In the genomic region with DNA sequence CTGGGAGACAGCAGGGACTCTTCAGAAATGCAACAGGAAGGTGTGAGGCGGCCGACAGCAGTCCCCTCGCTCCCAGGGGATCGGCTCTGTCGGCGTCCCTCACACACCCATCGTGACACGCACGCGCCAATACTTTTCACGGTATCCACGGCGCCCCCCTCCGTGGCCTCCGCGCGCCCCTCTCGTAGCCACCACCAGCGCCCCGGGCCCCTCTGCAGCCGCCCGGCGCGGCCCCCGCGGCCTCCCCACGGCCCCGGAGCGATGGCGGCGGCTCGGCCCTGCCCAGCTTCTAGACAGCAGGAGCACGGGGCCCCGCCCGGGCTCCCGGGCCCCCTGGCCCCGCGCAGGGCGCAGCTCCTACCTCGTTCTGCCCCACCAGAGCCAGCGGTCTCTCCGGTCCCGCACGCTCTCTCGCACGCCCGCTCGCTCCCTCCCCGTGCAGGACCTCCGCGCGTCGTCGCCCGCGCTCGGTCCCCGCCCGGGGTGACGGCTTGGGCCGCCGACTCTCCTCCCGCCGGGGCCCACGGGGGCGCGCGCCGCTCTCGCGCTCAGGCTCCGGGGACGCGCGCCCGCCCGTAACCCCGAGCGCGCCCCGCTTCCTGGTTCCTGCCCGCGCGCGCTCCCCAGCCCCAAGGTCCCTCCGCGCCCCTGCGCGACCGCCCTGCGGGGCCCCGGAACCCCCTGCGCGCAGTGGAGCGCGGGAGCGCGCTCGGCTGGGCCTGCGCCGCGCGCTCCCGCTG, we compare ENCODE assay signal across 8 mouse cellular contexts. TPM values are rescaled to one million over a fixed set of nuclear protein-coding genes. Genes with fewer than 3 reads are reported as not detected.
A peak's percentile ranks its signal among the peaks of the same experiment; 100 is the strongest.
DNase-seq lines count a peak whose midpoint lies in the region; ATAC-seq lines count a peak whose summit lies in the region.

A gene (minus strand): TSS at position 687 of the 740 bp plus-strand sequence.

- H3K27me3 ChIP-seq in intestine, embryonic 15.5 days (replicated peaks) = no peaks in the 10 kb centered on the region
- peaks cover 49% of the 10 kb centered on the region for H3K27me3 ChIP-seq in midbrain, embryonic 10.5 days (ENCODE audit: low read depth, poor library complexity, severe bottlenecking)

- no peaks in the 10 kb centered on the region for H3K9me3 ChIP-seq in intestine, embryonic 15.5 days
- no peaks in the 10 kb centered on the region for H3K9me3 ChIP-seq in midbrain, embryonic 10.5 days (replicated peaks)

- H3K4me2 ChIP-seq in intestine, embryonic 15.5 days (replicated peaks) = peak within 1 kb of the TSS; percentile 87

- intact Hi-C loops in left cerebral cortex, postnatal 4 days (cut with DNase I) = no loop called here

- WGBS in intestine, embryonic 15.5 days = under 1% methylated on average over 83 of the region's 104 CpGs
- under 1% methylated on average over 97 of the region's 104 CpGs for WGBS in midbrain, embryonic 10.5 days

- peaks cover 21% of the 10 kb centered on the region for H3K4me1 ChIP-seq in intestine, embryonic 15.5 days (replicated peaks)
- peaks cover 33% of the 10 kb centered on the region for H3K4me1 ChIP-seq in midbrain, embryonic 10.5 days

- H3K27ac ChIP-seq in intestine, embryonic 15.5 days = peak within 1 kb of the TSS; percentile 92
- H3K27ac ChIP-seq in midbrain, embryonic 10.5 days (replicated peaks) = peak within 1 kb of the TSS; percentile 92

- no peaks in the 10 kb centered on the region for H3K36me3 ChIP-seq in intestine, embryonic 15.5 days
- no peaks in the 10 kb centered on the region for H3K36me3 ChIP-seq in midbrain, embryonic 10.5 days

- peak; percentile 72 for DNase-seq in right cerebral cortex, adult 18-20 months
- DNase-seq in right cerebral cortex, postnatal 36 days (ENCODE audit: low spot score in 2 of 2) = no peak
- DNase-seq in embryo, embryonic 11.5 days (ENCODE audit: low read depth, low spot score) = peak; percentile 46
- peak; percentile 64 to 82 for DNase-seq in gastrocnemius, postnatal 4 days (ENCODE audit: low spot score in 2 of 2)
- peak; percentile 60 for DNase-seq in left cerebral cortex, postnatal 4 days
- DNase-seq in midbrain, embryonic 10.5 days (ENCODE audit: low spot score) = peak; percentile 72
- DNase-seq in spleen, adult 12 weeks (ENCODE audit: low spot score) = peak; percentile 68

- peak; percentile 90 for ATAC-seq in intestine, embryonic 15.5 days

- H3K4me3 ChIP-seq in intestine, embryonic 15.5 days (replicated peaks) = peak within 1 kb of the TSS; percentile 100
- peak within 1 kb of the TSS; percentile 95 for H3K4me3 ChIP-seq in midbrain, embryonic 10.5 days

- peak within 1 kb of the TSS; percentile 99 for H3K9ac ChIP-seq in intestine, embryonic 15.5 days

RNA-seq across cellular contexts. Expression of the gene that starts here (rescaled TPM):
- 10 to 100 TPM; 76.1 to 90.4 TPM for total RNA-seq in gastrocnemius, postnatal 4 days (2021)
- 24.2 and 26.8 TPM in 2 replicates for polyA plus RNA-seq in intestine, embryonic 15.5 days (2015; fragmentation: Nextera tagmentation; extraction: Ambion mirVana)
- 10 to 100 TPM in 1 of 2 experiments, 1 to 10 TPM in 1; 9.6 to 11.8 TPM for total RNA-seq in left cerebral cortex, postnatal 4 days (2021)
- 15.0 and 15.9 TPM in 2 replicates for polyA plus RNA-seq in midbrain, embryonic 10.5 days (2016; fragmentation: Nextera tagmentation; extraction: Ambion mirVana)

Comparison
In these comparisons a context has a peak if more than half of its experiments do, and no peak if none do; other contexts are left out.
1. RNA of the gene that starts here (total RNA-seq): 76.1 to 90.4 TPM in gastrocnemius, postnatal 4 days; 9.6 to 11.8 TPM in left cerebral cortex, postnatal 4 days; every median in the first group is over 4 times any median in the second.
2. DNase-seq: peak in right cerebral cortex, adult 18-20 months (single experiment), embryo, embryonic 11.5 days (single experiment), gastrocnemius, postnatal 4 days (2 of 2), left cerebral cortex, postnatal 4 days (single experiment), midbrain, embryonic 10.5 days (single experiment) and spleen, adult 12 weeks (single experiment); none in right cerebral cortex, postnatal 36 days (0 of 2).